Comparison of ENCODE assay signal across 8 mouse cellular contexts in genomic region chrX:20869962-20870513, GRCm38 (mm10). TPM values are rescaled to one million over a fixed set of nuclear protein-coding genes. Genes with fewer than 3 reads are reported as not detected.
DNase-seq lines count a peak whose midpoint lies in the region; ATAC-seq and TF ChIP-seq lines count a peak whose summit lies in the region.

Timp1 (plus strand) TSS chrX:20870166.

- peak; percentile 93 for TF ChIP-seq POLR2A in embryonic fibroblast, embryonic 13.5 days (IDR thresholded peaks at IDR 0.05; ENCODE audit: low read depth, low read length)

- 12% methylated on average over 16 of the region's 18 CpGs for WGBS in liver, embryonic 14.5 days (ENCODE audit: insufficient replicate concordance)
- WGBS in neural tube, embryonic 14.5 days = 16% methylated on average over 18 of the region's 18 CpGs

- TF ChIP-seq CTCF in embryonic fibroblast, embryonic 13.5 days (IDR thresholded peaks at IDR 0.05; ENCODE audit: borderline replicate concordance, insufficient read depth, low read length) = no peak
- peak; percentile 7; the same call in 1 of the 2 replicates for TF ChIP-seq CTCF in liver, embryonic 14.5 days (IDR thresholded peaks at IDR 0.05; ENCODE audit: low read depth)

- no peaks in the 10 kb centered on the region for H3K9me3 ChIP-seq in liver, embryonic 14.5 days (ENCODE audit: control insufficient read depth, low read length)
- no peaks in the 10 kb centered on the region for H3K9me3 ChIP-seq in neural tube, embryonic 14.5 days (ENCODE audit: control insufficient read depth, low read length)

- no peak for ATAC-seq in liver, embryonic 14.5 days (ENCODE audit: insufficient read depth)
- ATAC-seq in neural tube, embryonic 14.5 days (ENCODE audit: low read depth) = 0 out of 2 replicates have a peak, but pooled peaks have one; percentile 15
- no peak for ATAC-seq in activated CD4-positive, CD25-positive, alpha-beta regulatory T cell, adult 4 months

- no peaks in the 10 kb centered on the region for H3K27me3 ChIP-seq in liver, embryonic 14.5 days (ENCODE audit: control insufficient read depth, insufficient read depth, low read length)
- H3K27me3 ChIP-seq in neural tube, embryonic 14.5 days (ENCODE audit: control insufficient read depth, insufficient read depth, low read length) = no peaks in the 10 kb centered on the region

- H3K4me1 ChIP-seq in embryonic fibroblast, embryonic 13.5 days (ENCODE audit: control insufficient read depth, insufficient read depth, low read length) = peaks cover 7% of the 10 kb centered on the region; the same call in 1 of the 2 replicates
- H3K4me1 ChIP-seq in liver, embryonic 14.5 days (replicated peaks; ENCODE audit: control insufficient read depth in 2 of 2, insufficient read depth in 2 of 2, low read length in 1 of 2) = no peaks in the 10 kb centered on the region
- no peaks in the 10 kb centered on the region for H3K4me1 ChIP-seq in neural tube, embryonic 14.5 days (ENCODE audit: control insufficient read depth, insufficient read depth, low read length)

- peak within 1 kb of the TSS; percentile 99 for H3K27ac ChIP-seq in embryonic fibroblast, embryonic 13.5 days (ENCODE audit: insufficient read depth, low read length)
- H3K27ac ChIP-seq in liver, embryonic 14.5 days = no peak within 1 kb of the TSS
- H3K27ac ChIP-seq in neural tube, embryonic 14.5 days (ENCODE audit: low read depth, low read length) = no peak within 1 kb of the TSS

- intact Hi-C loops in heart, postnatal 25 days (cut with DNase I) = loop anchor here (5.0 kb wide), 1 partner anchor 52 kb away; the partner anchor contains the start of gene Syn1

- TF ChIP-seq EP300 in liver, embryonic 14.5 days (IDR thresholded peaks at IDR 0.05; ENCODE audit: low read depth) = no peak

- H3K36me3 ChIP-seq in liver, embryonic 14.5 days (replicated peaks; ENCODE audit: control insufficient read depth, insufficient read depth, low read depth) = no peaks in the 10 kb centered on the region
- H3K36me3 ChIP-seq in neural tube, embryonic 14.5 days (ENCODE audit: control insufficient read depth, insufficient read depth, low read length) = no peaks in the 10 kb centered on the region

- DNase-seq in urinary bladder, adult 2 months (ENCODE audit: low spot score) = no peak
- no peak for DNase-seq in urinary bladder, postnatal 10 days (ENCODE audit: low spot score)
- peak; percentile 35 for DNase-seq in heart, postnatal 25 days (ENCODE audit: low spot score)
- DNase-seq in liver, embryonic 14.5 days (ENCODE audit: low read depth in 3 of 3, low spot score in 3 of 3) = no peak
- no peak for DNase-seq in thymus, postnatal 36 days

- peak within 1 kb of the TSS; percentile 70 for H3K4me3 ChIP-seq in embryonic fibroblast, embryonic 13.5 days (ENCODE audit: insufficient read depth, low read length)
- no peak within 1 kb of the TSS for H3K4me3 ChIP-seq in liver, embryonic 14.5 days (ENCODE audit: insufficient read depth in 1 of 2, low read depth in 2 of 2, low read length in 2 of 2)
- H3K4me3 ChIP-seq in neural tube, embryonic 14.5 days (ENCODE audit: low read depth, low read length) = no peak within 1 kb of the TSS

- H3K9ac ChIP-seq in liver, embryonic 14.5 days (replicated peaks) = no peak within 1 kb of the TSS
- no peak within 1 kb of the TSS for H3K9ac ChIP-seq in neural tube, embryonic 14.5 days (replicated peaks; ENCODE audit: low read depth, low read length)

- no peak within 1 kb of the TSS for H3K4me2 ChIP-seq in liver, embryonic 14.5 days (ENCODE audit: low read depth)
- H3K4me2 ChIP-seq in neural tube, embryonic 14.5 days (ENCODE audit: low read depth, low read length) = no peak within 1 kb of the TSS

RNA-seq across cellular contexts. Expression of gene Timp1, which starts in this region (rescaled TPM):
- polyA plus RNA-seq in urinary bladder, adult 2 months (2012; rRNA removed) = 18.2 and 21.5 TPM in 2 replicates
- 739 and 1,331 TPM in 2 replicates for polyA plus RNA-seq in embryonic fibroblast, embryonic 13.5 days (2011; ENCODE audit: insufficient read length, low read depth, missing spikeins)
- total RNA-seq in heart, postnatal 25 days (2021) = 1 to 10 TPM; 5.5 to 7.1 TPM
- 1.6 and 1.7 TPM in 2 replicates for polyA plus RNA-seq in liver, embryonic 14.5 days (2012; rRNA removed)
- polyA plus RNA-seq in liver, embryonic 14.5 days (2014; fragmentation: Nextera tagmentation; extraction: Ambion mirVana) = 2.0 and 2.8 TPM in 2 replicates
- 2.0 and 5.6 TPM in 2 replicates for polyA plus RNA-seq in neural tube, embryonic 14.5 days (2014; fragmentation: Nextera tagmentation; extraction: Ambion mirVana)
- not detected for polyA plus RNA-seq in activated CD4-positive, CD25-positive, alpha-beta regulatory T cell, adult 4 months (2017; shearing (Covaris generic))

Comparison
In these comparisons a context has a peak if more than half of its experiments do, and no peak if none do; other contexts are left out.
1. RNA of gene Timp1 (polyA plus RNA-seq): 739 to 1,331 TPM in embryonic fibroblast, embryonic 13.5 days; 18.2 to 21.5 TPM in urinary bladder, adult 2 months, 1.6 to 2.8 TPM in liver, embryonic 14.5 days, 2.0 to 5.6 TPM in neural tube, embryonic 14.5 days and not detected in activated CD4-positive, CD25-positive, alpha-beta regulatory T cell, adult 4 months; every median in the first group is over 10 times any median in the second.